Mouse (Mus musculus) liver, embryonic 14.5 days (tissue): Measurements from ENCODE around the gene Satb1. TPM values are rescaled to one million over a fixed set of nuclear protein-coding genes. Genes with fewer than 3 reads are reported as not detected.

ENCODE experiments used
- ATAC-seq: fragments of 200-750 bp; cut with Nextera tagmentation; 2 replicates; pipeline ENCODE4 v1.8.0; 2017; ENCODE audit warnings: moderate number of reproducible peaks, mild to moderate bottlenecking, moderate library complexity; ENCODE audit not compliant: insufficient read depth
- DNase-seq, 3 experiments: peaks; one replicate each; pipeline ENCODE4 v3.0.0-alpha.2; 2012 to 2013; ENCODE audit warnings: low read depth in 3 of 3, low spot score in 3 of 3
- H3K27ac ChIP-seq: fragments of 300-500 bp; sonication (generic); 2 replicates; pipeline ENCODE4 v1.5.1; 2014; ENCODE audit warnings: moderate library complexity, mild to moderate bottlenecking, control low read depth, inconsistent platforms
- H3K27me3 ChIP-seq: fragments of 300-500 bp; sonication (generic); 2 replicates; pipeline ENCODE4 v1.6.1; 2014; ENCODE audit warnings: mild to moderate bottlenecking, low read length, moderate library complexity; ENCODE audit not compliant: control insufficient read depth, insufficient read depth
- H3K36me3 ChIP-seq: fragments of 300-500 bp; sonication (generic); replicated peaks from 2 replicates; pipeline ENCODE4 v1.6.1; 2014; ENCODE audit warnings: low read depth; ENCODE audit not compliant: control insufficient read depth, insufficient read depth
- H3K4me1 ChIP-seq, 2 experiments: fragments of 200-500 bp in 1 of 2; fragments of 300-500 bp in 1 of 2; sonication (generic) in 1 of 2; replicated peaks; 2 replicates each; pipeline ENCODE4 v1.6.1; 2012 to 2014; ENCODE audit warnings: antibody characterized with exemption in 1 of 2, inconsistent platforms in 1 of 2, low read length in 1 of 2; ENCODE audit not compliant: control insufficient read depth in 2 of 2, insufficient read depth in 2 of 2
- H3K4me2 ChIP-seq: fragments of 300-500 bp; sonication (generic); 2 replicates; pipeline ENCODE4 v1.6.1; 2014; ENCODE audit warnings: low read depth, mild to moderate bottlenecking, control low read depth, moderate library complexity
- H3K4me3 ChIP-seq, 2 experiments: fragments of 200-500 bp in 1 of 2; fragments of 300-500 bp in 1 of 2; sonication (generic) in 1 of 2; 2 replicates each; pipeline ENCODE4 v1.5.1; 2012 to 2014; ENCODE audit warnings: low read depth in 2 of 2, low read length in 2 of 2, mild to moderate bottlenecking in 2 of 2, control low read depth in 1 of 2, inconsistent platforms in 1 of 2, moderate library complexity in 1 of 2; ENCODE audit not compliant: insufficient read depth in 1 of 2
- H3K9ac ChIP-seq: fragments of 300-500 bp; sonication (generic); replicated peaks from 2 replicates; pipeline ENCODE4 v1.6.1; 2014; ENCODE audit warnings: mild to moderate bottlenecking, control low read depth, moderate library complexity
- H3K9me3 ChIP-seq: fragments of 300-500 bp; sonication (generic); 2 replicates; pipeline ENCODE4 v1.6.1; 2016; ENCODE audit warnings: low read length, mixed read lengths; ENCODE audit not compliant: control insufficient read depth
- CTCF ChIP-seq: IDR thresholded peaks from 2 replicates; pipeline ENCODE4 v1.5.1; 2016; ENCODE audit warnings: antibody characterized with exemption, low read depth, control low read depth
- EP300 ChIP-seq: IDR thresholded peaks from 2 replicates; pipeline ENCODE4 v1.6.1; 2016; ENCODE audit warnings: antibody characterized with exemption, low read depth
- WGBS: fragments of 180-500 bp; shearing (Covaris S2); extraction: QIAGEN DNeasy Blood & Tissue Kit; methylation state at CpG from one replicate; pipeline ENCODE4 v1.1.7; 2014; ENCODE audit not compliant: insufficient replicate concordance; 5-methylcytosine and 5-hydroxymethylcytosine counted together
- polyA plus RNA-seq, 2 experiments: library from polyadenylated mRNA; depleted of rRNA in 1 of 2; stranded (reverse) in 1 of 2; unstranded in 1 of 2; fragments of >200 nt; fragmentation: Nextera tagmentation in 1 of 2; extraction: Ambion mirVana in 1 of 2; gene quantifications; 2 replicates each; pipeline versions ENCODE4 v1.2.1 to v1.2.3; 2012 to 2014

The Satb1 gene
- polyA plus RNA-seq, 2 experiments: 0.74 to 0.96 TPM

- Histone ChIP-seq H3K4me3 (no peak overlapping the region), H3K9me3 (no peaks in the 10 kb centered on the region), H3K36me3 (no peaks in the 10 kb centered on the region), H3K4me1 (no peaks in the 10 kb centered on the region), H3K27me3 (no peaks in the 10 kb centered on the region), H3K27ac (no peak overlapping the region), H3K4me2 (no peak overlapping the region), H3K9ac (no peak overlapping the region)
- DNase-seq (no peak), ATAC-seq (no peak)
- 71% methylated on average over 2 of the region's 2 CpGs for WGBS
- no peak for TF ChIP-seq EP300
- TF ChIP-seq CTCF: no peak
These were observed 108.6 kb downstream of the Satb1 start for GRCm38 (mm10) chr17:51724486-51724885.

- ATAC-seq (no peak), DNase-seq (no peak)
- WGBS: 54% methylated on average over 6 of the region's 6 CpGs
- Histone ChIP-seq H3K4me1 (no peaks in the 10 kb centered on the region), H3K4me3 (no peak overlapping the region), H3K4me2 (no peak overlapping the region), H3K9me3 (no peaks in the 10 kb centered on the region), H3K27ac (no peak overlapping the region), H3K36me3 (no peaks in the 10 kb centered on the region), H3K27me3 (no peaks in the 10 kb centered on the region), H3K9ac (no peak overlapping the region)
- TF ChIP-seq CTCF (no peak), EP300 (no peak)
These were observed 137.4 kb downstream of the Satb1 start for GRCm38 (mm10) chr17:51695711-51696110.

GRCm38 (mm10) chr17:51695271-51695670, 137.8 kb downstream of the Satb1 start:
- Histone ChIP-seq H3K9me3 (no peaks in the 10 kb centered on the region), H3K36me3 (no peaks in the 10 kb centered on the region), H3K9ac (no peak overlapping the region), H3K27ac (no peak overlapping the region), H3K27me3 (no peaks in the 10 kb centered on the region), H3K4me2 (no peak overlapping the region), H3K4me3 (no peak overlapping the region), H3K4me1 (no peaks in the 10 kb centered on the region)
- DNase-seq: no peak
- ATAC-seq: no peak
- 54% methylated on average over 2 of the region's 2 CpGs for WGBS
- no peak for TF ChIP-seq EP300

GRCm38 (mm10) chr17:51690526-51690925, 142.6 kb downstream of the Satb1 start:
- no peaks in the 10 kb centered on the region for H3K36me3 ChIP-seq
- DNase-seq (no peak), ATAC-seq (no peak)
- WGBS: 48% methylated on average over 2 of the region's 2 CpGs
- no peak overlapping the region for H3K4me2 ChIP-seq
- H3K27ac ChIP-seq: no peak overlapping the region
- no peak overlapping the region for H3K9ac ChIP-seq
- no peaks in the 10 kb centered on the region for H3K9me3 ChIP-seq
- TF ChIP-seq EP300: no peak
- no peak for TF ChIP-seq CTCF
- H3K4me3 ChIP-seq: no peak overlapping the region
- H3K4me1 ChIP-seq: no peaks in the 10 kb centered on the region
- no peaks in the 10 kb centered on the region for H3K27me3 ChIP-seq

- no peak for ATAC-seq
- Histone ChIP-seq H3K27ac (no peak overlapping the region), H3K9ac (no peak overlapping the region), H3K9me3 (no peaks in the 10 kb centered on the region), H3K36me3 (no peaks in the 10 kb centered on the region), H3K27me3 (no peaks in the 10 kb centered on the region), H3K4me2 (no peak overlapping the region), H3K4me1 (no peaks in the 10 kb centered on the region), H3K4me3 (no peak overlapping the region)
- whole genome bisulfite sequencing: 71% methylated on average over 4 of the region's 4 CpGs
- TF ChIP-seq CTCF (no peak), EP300 (no peak)
- no peak for DNase-seq
These were observed 145.9 kb downstream of the Satb1 start for GRCm38 (mm10) chr17:51687226-51687625.
